Mouse (Mus musculus): ENCODE measurements around the gene Slc6a21. TPM values are rescaled to one million over a fixed set of nuclear protein-coding genes. Genes with fewer than 3 reads are reported as not detected.

The Slc6a21 gene
- total and polyA plus RNA-seq, 2 experiments = 0.18 TPM; not detected in 1

GRCm38 (mm10) chr7:45304869-45305268 is 27.6 kb downstream of the Slc6a21 start:
- no peak overlapping the region for H3K27ac ChIP-seq (replicated peaks; ENCODE audit: insufficient read depth, low read depth, low read length)
- 53% methylated on average over 13 of the region's 13 CpGs for WGBS

DNA sequence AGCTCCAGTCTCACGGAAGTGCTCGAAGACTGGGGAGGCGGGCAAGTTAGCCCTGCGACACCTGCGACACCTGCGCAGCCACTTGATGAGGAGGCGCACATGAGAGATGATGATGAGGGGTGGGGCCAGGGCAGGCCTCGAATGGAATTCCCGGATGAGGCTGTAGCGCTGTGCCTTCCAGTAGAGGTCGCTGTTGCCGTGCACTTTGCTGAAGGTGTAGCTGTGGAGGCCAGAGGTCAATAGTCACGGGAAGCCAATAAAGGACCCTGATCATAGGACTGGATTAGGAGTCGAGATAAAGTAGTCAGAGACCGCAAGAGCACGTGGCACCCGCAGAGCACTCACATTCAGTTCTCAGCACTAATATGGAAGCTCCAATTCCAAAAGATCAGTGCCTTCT is 28.0 kb downstream of the Slc6a21 start:
- Histone ChIP-seq H3K27me3 (ENCODE audit: control insufficient read depth, insufficient read depth, low read length) (no peaks in the 10 kb centered on the region), H3K27ac (replicated peaks; ENCODE audit: insufficient read depth, low read depth, low read length) (no peak overlapping the region), H3K9ac (ENCODE audit: low read depth, low read length) (no peak overlapping the region), H3K4me3 (ENCODE audit: insufficient read depth, low read depth, low read length) (no peak overlapping the region), H3K36me3 (ENCODE audit: control insufficient read depth, insufficient read depth, low read length) (no peaks in the 10 kb centered on the region), H3K4me1 (ENCODE audit: control insufficient read depth, insufficient read depth, low read length) (no peaks in the 10 kb centered on the region), H3K79me2 (ENCODE audit: control insufficient read depth, insufficient read depth, low read length) (no peaks in the 10 kb centered on the region)
- peak; percentile 42 for DNase-seq (ENCODE audit: extremely low read depth, low read depth, low spot score)
- 39% methylated on average over 17 of the region's 17 CpGs for WGBS
- TF ChIP-seq POLR2A (IDR thresholded peaks at IDR 0.05; ENCODE audit: extremely low read depth, insufficient read depth, low read length) = no peak
- TF ChIP-seq CTCF (IDR thresholded peaks at IDR 0.05; ENCODE audit: low read depth, low read length) = peak; percentile 91

More at GRCm38 (mm10) chr7:45304869-45305268, 27.6 kb downstream of the Slc6a21 start:
- H3K4me1 ChIP-seq (ENCODE audit: control insufficient read depth, insufficient read depth, low read length) = no peaks in the 10 kb centered on the region
- no peaks in the 10 kb centered on the region for H3K36me3 ChIP-seq (ENCODE audit: control insufficient read depth, insufficient read depth, low read length)
- TF ChIP-seq POLR2A (IDR thresholded peaks at IDR 0.05; ENCODE audit: extremely low read depth, insufficient read depth, low read length) (no peak), CTCF (IDR thresholded peaks at IDR 0.05; ENCODE audit: low read depth, low read length) (no peak)
- H3K9ac ChIP-seq (ENCODE audit: low read depth, low read length) = no peak overlapping the region
- no peaks in the 10 kb centered on the region for H3K79me2 ChIP-seq (ENCODE audit: control insufficient read depth, insufficient read depth, low read length)
- DNase-seq (ENCODE audit: extremely low read depth, low read depth, low spot score) = no peak
- no peak overlapping the region for H3K4me3 ChIP-seq (ENCODE audit: insufficient read depth, low read depth, low read length)
- no peaks in the 10 kb centered on the region for H3K27me3 ChIP-seq (ENCODE audit: control insufficient read depth, insufficient read depth, low read length)

DNA sequence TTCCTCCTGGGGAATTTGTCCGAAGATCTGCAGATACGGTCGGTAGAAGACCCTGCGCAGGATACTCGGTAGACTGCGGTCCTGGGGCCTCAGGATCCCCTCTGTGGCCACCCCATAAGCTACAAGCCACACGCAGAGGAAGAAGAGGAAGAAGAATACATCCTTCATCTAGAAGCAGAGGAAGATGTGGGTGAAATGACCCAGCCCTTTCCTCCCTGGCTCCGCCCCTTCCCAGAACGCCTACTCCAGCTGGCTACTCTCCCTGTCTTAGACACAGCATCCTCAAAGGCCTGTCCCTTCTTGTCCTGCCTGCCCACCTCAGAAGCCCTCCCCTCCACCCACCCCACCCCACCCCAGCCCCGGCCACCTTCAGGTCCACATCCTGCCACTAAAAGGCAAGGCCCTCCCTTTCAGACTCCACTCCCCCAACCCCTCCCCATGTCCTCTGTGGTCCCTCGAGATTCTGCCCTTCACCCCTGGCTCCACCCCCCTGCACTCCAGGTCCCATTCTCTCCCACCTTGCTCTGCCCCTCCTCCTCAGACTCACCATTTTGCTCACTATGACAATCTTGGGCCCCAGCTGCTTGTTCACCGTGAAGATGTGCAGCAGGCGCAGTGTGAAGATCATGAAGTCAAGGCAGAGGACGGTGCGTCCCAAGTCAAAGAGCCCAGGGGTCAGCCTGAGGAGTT is 31.4 kb downstream of the Slc6a21 start:
- TF ChIP-seq POLR2A (IDR thresholded peaks at IDR 0.05; ENCODE audit: extremely low read depth, insufficient read depth, low read length) = no peak
- TF ChIP-seq CTCF (IDR thresholded peaks at IDR 0.05; ENCODE audit: low read depth, low read length) = no peak
- no peak overlapping the region for H3K4me3 ChIP-seq (ENCODE audit: insufficient read depth, low read depth, low read length)
- no peak overlapping the region for H3K27ac ChIP-seq (replicated peaks; ENCODE audit: insufficient read depth, low read depth, low read length)
- no peaks in the 10 kb centered on the region for H3K79me2 ChIP-seq (ENCODE audit: control insufficient read depth, insufficient read depth, low read length)
- 80% methylated on average over 15 of the region's 15 CpGs for WGBS
- no peak overlapping the region for H3K9ac ChIP-seq (ENCODE audit: low read depth, low read length)
- no peak for DNase-seq (ENCODE audit: extremely low read depth, low read depth, low spot score)
- no peaks in the 10 kb centered on the region for H3K36me3 ChIP-seq (ENCODE audit: control insufficient read depth, insufficient read depth, low read length)
- H3K4me1 ChIP-seq (ENCODE audit: control insufficient read depth, insufficient read depth, low read length) = no peaks in the 10 kb centered on the region
- H3K27me3 ChIP-seq (ENCODE audit: control insufficient read depth, insufficient read depth, low read length) = no peaks in the 10 kb centered on the region

DNA sequence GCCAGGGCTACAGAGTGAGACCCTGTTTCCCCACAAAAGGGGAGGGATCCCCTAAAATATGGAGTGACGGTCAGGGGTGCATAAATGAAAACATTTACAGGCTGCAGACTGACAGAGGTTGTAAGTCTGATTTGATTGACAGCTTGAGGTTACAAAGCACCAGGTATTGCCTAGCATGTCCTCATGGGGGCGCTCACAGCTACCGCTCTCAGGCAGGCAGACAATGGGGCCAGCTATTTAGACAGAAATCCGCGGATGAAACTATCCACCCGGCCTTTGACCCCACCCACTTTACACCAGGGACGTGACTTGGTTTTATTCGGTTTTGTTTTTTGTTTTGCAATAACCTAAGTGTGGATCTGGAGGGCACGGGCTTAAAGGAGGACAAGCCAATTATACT is 32.1 kb downstream of the Slc6a21 start:
- no peaks in the 10 kb centered on the region for H3K27me3 ChIP-seq (ENCODE audit: control insufficient read depth, insufficient read depth, low read length)
- WGBS = 23% methylated on average over 9 of the region's 9 CpGs
- DNase-seq (ENCODE audit: extremely low read depth, low read depth, low spot score) = peak; percentile 41
- H3K9ac ChIP-seq (ENCODE audit: low read depth, low read length) = no peak overlapping the region
- no peak overlapping the region for H3K27ac ChIP-seq (replicated peaks; ENCODE audit: insufficient read depth, low read depth, low read length)
- no peaks in the 10 kb centered on the region for H3K79me2 ChIP-seq (ENCODE audit: control insufficient read depth, insufficient read depth, low read length)
- no peaks in the 10 kb centered on the region for H3K4me1 ChIP-seq (ENCODE audit: control insufficient read depth, insufficient read depth, low read length)
- H3K36me3 ChIP-seq (ENCODE audit: control insufficient read depth, insufficient read depth, low read length) = no peaks in the 10 kb centered on the region
- no peak overlapping the region for H3K4me3 ChIP-seq (ENCODE audit: insufficient read depth, low read depth, low read length)
- TF ChIP-seq CTCF (IDR thresholded peaks at IDR 0.05; ENCODE audit: low read depth, low read length) (peak; percentile 78), POLR2A (IDR thresholded peaks at IDR 0.05; ENCODE audit: extremely low read depth, insufficient read depth, low read length) (no peak)

DNA sequence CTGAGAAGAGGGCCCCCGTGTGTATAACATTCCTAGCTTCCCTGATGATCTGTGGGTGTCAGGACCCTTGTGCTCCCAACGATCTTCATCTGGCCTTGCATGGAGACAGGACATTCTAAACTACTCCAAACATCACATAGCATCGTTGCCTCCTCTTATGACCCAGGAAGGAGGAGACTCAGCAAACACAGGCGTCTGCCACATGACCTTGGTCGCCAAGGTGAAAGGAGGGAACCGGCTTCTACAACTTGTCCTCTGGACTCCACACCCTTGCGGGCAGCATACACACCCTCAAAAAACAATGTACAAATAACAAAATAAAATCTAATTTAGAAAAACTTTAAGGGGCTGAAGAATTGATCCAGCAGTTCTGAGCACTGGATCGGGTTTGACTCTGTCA is 34.7 kb downstream of the Slc6a21 start:
- H3K4me1 ChIP-seq (ENCODE audit: control insufficient read depth, insufficient read depth, low read length) = no peaks in the 10 kb centered on the region
- TF ChIP-seq POLR2A (IDR thresholded peaks at IDR 0.05; ENCODE audit: extremely low read depth, insufficient read depth, low read length) = no peak
- TF ChIP-seq CTCF (IDR thresholded peaks at IDR 0.05; ENCODE audit: low read depth, low read length) = no peak
- no peak overlapping the region for H3K9ac ChIP-seq (ENCODE audit: low read depth, low read length)
- no peak overlapping the region for H3K4me3 ChIP-seq (ENCODE audit: insufficient read depth, low read depth, low read length)
- 68% methylated on average over 8 of the region's 8 CpGs for WGBS
- no peaks in the 10 kb centered on the region for H3K36me3 ChIP-seq (ENCODE audit: control insufficient read depth, insufficient read depth, low read length)
- H3K27ac ChIP-seq (replicated peaks; ENCODE audit: insufficient read depth, low read depth, low read length) = no peak overlapping the region
- no peaks in the 10 kb centered on the region for H3K79me2 ChIP-seq (ENCODE audit: control insufficient read depth, insufficient read depth, low read length)
- no peak for DNase-seq (ENCODE audit: extremely low read depth, low read depth, low spot score)
- no peaks in the 10 kb centered on the region for H3K27me3 ChIP-seq (ENCODE audit: control insufficient read depth, insufficient read depth, low read length)

- H3K27me3 ChIP-seq (ENCODE audit: control insufficient read depth, insufficient read depth, low read length) = no peaks in the 10 kb centered on the region
- no peak for TF ChIP-seq POLR2A (IDR thresholded peaks at IDR 0.05; ENCODE audit: extremely low read depth, insufficient read depth, low read length)
- no peak for DNase-seq (ENCODE audit: extremely low read depth, low read depth, low spot score)
- H3K27ac ChIP-seq (replicated peaks; ENCODE audit: insufficient read depth, low read depth, low read length) = no peak overlapping the region
- no peak overlapping the region for H3K9ac ChIP-seq (ENCODE audit: low read depth, low read length)
- H3K4me3 ChIP-seq (ENCODE audit: insufficient read depth, low read depth, low read length) = no peak overlapping the region
- no peaks in the 10 kb centered on the region for H3K79me2 ChIP-seq (ENCODE audit: control insufficient read depth, insufficient read depth, low read length)
- no peaks in the 10 kb centered on the region for H3K4me1 ChIP-seq (ENCODE audit: control insufficient read depth, insufficient read depth, low read length)
- H3K36me3 ChIP-seq (ENCODE audit: control insufficient read depth, insufficient read depth, low read length) = no peaks in the 10 kb centered on the region
- WGBS = 67% methylated on average over 10 of the region's 10 CpGs
These were observed 35.6 kb downstream of the Slc6a21 start for GRCm38 (mm10) chr7:45312686-45313453.
